Mouse (Mus musculus) c-Kit-positive CD71-positive TER-119-negative erythroid progenitor cells, embryonic 14.5 days (primary cell): ENCODE measurements around the gene Gpx7.

ENCODE experiments used
- DNase-seq: peaks from one replicate; pipeline ENCODE4 v3.0.0-alpha.2; 2013; ENCODE audit warnings: low read depth

The Gpx7 gene

DNA sequence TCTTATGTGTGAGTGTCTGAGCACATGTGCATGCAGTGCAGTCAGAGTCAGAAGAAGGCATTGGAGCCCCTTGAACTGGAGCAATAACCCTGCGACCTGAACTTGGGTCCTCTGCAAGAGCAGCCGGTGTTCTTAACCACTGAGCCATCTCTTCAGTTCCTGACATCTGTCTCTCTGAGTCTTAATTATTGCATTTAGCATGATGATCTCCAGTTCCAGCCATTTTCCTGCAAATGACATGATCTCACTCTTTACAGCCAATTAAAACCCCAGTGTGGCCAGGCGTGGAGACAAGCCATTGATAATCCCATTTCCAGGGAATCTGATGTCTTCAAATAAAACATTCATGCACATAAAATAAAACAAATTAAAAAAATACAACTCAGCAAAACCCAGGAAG, 18.0 kb downstream of the Gpx7 start:
- no peak for DNase-seq

DNA sequence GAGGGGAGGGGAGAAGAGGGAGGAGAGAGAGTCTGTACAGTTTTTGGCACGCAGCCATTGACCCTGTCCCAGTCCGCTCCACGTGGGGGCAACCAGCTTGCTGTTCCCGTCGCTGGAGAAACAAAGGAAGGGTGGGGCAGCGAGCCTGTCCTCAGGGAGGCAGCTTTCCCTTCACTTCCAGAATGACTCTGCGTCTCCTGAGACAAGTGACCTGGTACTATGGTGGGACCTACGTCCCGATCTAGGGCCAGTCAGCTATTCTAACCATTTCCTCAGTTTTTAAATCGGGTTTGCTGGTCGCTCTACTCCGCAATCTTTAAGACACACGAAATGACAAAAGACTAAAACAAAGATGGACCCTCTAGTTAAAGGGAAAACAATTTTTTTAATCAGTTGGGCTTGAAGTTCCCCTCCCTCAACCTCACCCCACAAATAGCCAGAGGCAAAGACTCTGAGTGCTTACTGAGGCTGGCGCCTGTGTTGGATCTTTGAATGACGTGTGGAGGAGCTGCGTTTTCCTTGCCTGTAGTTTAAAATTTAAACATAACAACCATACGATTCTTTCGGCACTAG, 19.0 kb downstream of the Gpx7 start:
- DNase-seq, result no peak

DNA sequence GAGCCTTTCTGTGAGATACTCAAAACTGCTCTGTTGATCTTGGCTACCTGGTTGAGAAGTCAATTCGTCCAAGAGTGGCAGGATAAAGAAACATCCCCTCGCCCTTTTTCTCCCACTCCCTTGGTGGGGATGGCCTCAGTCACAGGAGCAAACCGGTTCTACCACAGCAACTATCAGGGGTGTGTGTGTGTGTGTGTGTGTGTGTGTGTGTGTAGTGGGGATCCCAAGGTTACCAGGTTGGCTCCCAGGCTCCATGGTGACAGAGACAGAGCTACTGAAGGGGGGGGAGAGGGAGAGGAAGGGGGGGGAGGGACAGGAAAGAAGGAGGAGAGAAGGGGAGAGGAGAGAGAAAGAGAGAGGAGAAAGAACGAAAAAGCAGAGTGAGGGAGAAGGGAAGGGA, 19.7 kb downstream of the Gpx7 start:
- no peak for DNase-seq

DNA sequence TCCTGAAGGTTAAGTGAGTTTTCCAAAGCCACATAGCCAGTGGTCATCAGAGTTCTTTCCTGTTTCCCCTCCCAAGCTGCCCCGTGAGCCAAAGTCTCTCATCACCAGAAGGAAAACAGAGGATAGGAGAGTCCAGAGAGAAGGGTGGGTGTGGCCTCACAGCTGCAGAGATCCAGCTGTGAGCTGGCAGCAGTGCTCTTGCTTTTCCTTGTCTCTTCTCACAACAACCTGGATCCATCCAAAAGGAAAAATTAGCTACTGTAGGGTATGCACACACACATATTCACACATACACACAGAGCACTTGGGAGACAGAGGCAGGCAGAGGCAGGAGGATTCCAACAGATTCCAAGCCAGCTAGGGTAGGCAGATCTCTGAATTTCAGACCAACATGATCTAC, 20.7 kb downstream of the Gpx7 start:
- DNase-seq, result no peak

DNA sequence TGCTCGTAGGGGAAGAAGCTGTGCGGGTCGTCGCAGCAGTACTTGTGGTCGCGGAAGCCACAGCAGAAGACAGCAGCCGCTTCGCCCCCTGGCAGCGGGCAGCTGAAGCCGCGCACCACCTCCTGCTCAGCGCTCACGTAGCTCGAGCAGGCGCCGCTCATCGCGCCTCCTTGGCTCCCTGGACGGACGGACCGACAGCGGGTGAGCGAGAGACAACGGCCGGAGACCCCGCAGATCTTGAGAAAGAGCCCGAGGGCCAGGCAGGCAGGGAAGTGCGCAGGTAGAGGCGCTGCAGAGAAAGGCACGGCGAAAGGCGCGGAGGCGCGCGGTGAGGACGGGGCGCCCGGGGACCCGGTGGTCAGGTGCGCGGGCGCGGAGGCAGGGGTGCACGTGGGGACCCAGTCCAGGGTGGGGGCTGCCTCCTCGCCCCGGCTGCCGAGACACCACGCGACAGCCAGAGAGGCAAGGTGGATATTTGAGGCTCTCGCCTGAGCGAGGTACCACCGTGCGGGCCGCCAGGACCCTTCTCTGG, 23.5 kb downstream of the Gpx7 start, which contains the start of gene Shisal2a:
Shisal2a (minus strand) TSS at position 167 of the 532 bp plus-strand sequence.
- no peak for DNase-seq

DNA sequence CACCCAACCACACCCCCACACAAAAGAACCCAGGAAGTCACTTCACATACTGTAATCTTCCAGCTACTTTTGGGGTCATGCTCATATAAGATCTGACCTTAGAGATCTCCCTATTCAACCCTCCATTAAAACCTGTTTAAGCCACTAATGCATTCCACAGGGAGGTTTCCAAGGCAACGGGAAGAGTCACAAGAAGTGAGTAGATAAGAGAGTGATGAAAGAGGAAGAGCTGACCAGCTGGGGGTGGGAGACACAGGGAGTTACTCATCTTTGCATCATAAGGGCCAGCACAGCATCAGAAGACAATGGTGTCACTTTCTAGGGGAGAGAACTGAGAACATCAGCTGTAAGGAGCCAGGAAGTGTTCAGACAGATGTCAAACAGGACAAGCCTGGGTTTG, 26.6 kb downstream of the Gpx7 start:
- no peak for DNase-seq

DNA sequence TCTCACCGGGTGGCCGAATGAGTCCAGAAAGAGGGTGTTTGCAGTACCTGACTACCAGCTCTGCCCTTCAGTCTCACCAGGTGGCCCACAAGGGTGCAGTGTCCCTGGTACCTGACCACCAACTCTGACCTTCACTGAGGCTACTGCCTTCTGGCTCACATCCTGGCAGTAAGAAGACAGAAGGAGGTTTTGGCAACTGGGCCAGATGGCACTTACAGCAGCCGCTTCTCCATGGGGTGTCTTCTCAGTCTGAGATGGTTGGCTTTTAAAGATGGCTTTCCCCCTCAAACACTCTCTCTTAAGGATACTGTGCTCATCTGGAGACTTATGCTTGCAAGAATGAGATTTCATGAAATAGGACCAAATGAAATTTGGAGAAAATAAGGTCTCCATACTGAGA, 27.3 kb downstream of the Gpx7 start:
- DNase-seq, result no peak

DNA sequence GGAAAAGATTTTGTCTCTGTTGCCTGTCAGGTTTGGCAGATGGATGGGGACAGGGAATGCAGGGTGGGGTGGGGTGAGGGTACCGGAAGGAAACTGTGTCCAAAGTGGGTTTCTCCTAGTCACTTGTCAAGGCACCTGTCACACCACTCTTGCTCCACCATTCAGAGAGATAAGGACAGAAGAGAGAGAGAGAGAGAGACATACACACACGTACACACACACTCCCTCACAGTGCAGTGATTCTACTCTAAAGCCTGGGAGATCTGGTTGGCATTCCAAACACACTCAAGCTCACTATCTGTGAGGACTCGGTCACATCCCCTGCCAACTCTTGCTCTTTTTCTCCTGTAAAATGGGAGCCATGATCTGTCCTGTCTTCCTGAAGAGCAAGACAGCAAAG, 34.6 kb downstream of the Gpx7 start:
- DNase-seq, result no peak

DNA sequence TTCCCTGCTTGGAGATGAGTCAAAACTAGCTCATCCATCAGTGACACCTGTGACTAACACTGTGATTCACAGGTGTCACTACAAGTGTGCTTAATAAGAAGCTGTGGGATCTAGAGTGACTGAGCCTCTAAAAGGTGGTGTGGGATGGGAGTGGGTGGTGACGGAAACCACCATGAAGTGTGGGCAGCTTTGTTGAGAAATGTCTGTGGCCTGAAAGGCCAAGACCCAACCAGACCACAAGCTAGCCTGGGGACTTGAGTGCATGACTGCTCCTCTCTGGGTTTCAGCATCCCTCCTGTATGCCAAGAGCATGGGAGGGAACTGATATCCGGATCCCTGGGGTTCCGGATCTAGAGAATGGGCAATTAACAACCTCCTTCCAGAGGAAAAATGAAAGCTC, 35.3 kb downstream of the Gpx7 start:
- DNase-seq, result no peak

DNA sequence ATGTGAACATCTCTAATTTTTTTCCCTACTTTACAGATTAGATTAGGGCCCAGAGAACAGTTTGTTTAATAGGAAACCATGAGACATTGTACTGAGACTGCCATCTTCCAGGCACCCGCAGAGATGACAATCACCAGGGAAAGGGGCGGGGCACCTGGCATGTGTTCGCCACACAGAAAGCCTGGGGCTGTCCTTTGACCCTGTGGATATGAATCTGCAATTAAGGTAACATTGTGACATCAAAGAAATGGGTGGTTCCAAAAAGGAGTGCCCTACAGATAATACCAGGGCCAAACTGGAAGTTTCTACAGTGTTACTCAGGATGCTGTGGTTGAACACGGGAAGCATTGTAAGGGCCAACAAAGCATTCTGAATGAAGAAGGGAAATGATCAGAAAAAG, 36.4 kb downstream of the Gpx7 start:
- DNase-seq, result no peak

DNA sequence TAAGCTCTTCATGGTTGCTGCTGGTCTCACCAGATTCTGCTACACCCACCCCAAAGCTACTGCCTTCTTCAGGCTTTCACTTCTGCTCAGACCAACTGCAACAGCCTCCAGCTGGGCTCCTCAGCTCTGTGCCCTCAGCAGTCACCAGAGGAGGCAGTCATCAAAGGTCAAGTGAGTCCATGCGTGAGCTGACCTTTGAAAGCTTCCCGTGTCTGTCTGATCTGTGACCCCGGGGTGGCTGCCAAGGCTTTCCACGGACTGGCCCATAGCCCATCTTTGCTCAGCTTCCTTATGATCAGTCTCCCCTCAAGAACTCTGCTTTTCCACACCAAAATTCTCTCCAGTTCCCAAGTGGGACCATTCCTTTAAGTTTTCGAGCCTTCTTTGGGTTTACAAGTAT, 37.5 kb downstream of the Gpx7 start:
- no peak for DNase-seq

DNA sequence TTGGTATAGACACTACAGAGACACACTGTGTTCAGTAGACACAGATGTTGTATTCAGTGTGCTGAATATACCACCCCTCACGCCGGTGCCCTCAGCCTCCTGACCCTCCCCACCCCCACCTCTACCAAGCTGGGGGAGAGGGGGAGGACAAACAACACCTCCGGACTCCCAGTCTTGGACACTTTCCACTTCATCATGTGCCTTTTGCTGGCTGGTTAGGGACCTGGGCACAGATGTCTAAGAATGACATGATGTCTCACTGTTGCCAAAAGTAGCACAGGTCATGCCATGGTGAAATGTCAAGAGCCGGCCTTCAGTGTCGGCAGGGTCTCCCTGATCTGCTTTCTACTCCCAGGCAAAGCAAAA, 42.7 kb downstream of the Gpx7 start:
- DNase-seq, result no peak

DNA sequence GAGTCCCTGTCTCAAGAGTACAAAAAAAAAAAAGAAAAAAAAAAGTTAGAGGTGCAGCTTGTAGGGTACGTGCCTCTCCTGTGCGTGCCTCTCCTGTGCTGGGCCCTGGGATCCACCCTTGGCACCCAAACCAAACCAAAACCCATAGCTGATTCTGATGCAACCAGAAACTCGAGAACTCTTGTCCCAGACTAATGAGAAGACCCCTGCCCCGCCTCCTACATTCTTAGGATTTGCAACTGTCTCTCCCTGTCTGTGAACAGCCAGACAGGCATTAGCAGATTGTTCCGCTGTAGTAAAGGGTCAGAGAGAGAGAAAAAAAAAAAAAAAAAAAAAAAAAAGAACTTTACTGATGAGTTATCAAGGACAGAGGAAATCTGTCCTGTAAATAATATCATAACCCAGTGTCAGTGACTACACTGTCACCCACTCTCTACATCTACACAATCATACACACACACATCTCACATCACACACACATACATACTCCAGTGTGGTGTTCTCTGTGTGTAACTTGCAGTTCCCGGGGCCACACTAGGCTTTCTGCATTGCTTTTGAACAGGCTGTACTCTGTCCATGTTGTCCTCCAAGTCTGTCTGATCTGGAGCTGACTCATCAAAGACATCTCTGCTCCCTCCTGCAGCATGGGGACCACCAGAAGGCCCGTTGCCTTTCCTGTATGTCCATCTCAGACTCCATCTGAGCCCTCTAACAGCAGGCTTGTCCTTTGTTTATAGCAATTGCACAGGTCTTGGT, 43.2 kb downstream of the Gpx7 start:
- no peak for DNase-seq

DNA sequence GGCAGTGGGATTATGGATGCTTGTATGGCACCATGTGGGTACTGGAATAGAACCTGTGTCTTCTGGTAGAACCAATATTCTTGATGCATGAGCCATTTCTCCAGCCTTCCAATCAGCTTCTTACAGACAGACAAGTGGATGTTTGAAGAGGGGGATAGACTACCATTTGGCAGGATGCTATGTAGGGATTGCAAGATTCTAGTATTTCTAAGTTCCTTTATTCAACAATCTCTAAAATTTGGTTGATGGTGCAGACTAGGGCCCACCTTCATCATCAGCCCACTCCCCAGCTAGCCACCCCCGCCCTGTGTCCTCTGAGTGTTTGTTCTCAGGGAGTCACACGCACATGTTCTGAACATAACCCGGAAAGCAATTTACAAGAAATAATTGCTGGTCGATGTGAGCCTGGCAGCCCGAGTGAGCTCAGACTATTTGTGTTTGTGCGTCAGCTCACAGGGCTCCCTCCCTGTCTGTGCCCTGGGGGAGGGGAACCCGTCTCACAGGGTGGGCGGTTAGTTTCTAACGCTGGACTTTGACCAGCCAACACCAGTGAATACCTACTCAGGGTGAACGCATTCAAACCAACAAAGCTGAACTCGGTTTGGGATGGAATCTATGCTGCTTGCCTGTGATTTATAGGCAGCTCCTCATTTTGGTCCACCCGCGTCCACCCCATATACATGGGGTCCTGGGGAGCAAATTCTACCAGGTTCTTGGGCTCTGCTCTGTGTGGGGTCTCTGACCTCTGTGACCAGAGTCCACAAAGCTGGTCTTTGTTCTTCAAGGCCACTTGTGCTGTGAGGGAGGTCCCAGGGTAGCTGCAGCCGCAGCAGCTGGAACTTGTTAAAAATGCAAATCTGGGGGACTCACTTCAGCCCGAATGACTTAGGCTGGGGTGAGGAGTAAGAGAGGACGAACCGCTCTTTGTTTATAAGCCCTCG, 44.2 kb downstream of the Gpx7 start:
- no peak for DNase-seq

DNA sequence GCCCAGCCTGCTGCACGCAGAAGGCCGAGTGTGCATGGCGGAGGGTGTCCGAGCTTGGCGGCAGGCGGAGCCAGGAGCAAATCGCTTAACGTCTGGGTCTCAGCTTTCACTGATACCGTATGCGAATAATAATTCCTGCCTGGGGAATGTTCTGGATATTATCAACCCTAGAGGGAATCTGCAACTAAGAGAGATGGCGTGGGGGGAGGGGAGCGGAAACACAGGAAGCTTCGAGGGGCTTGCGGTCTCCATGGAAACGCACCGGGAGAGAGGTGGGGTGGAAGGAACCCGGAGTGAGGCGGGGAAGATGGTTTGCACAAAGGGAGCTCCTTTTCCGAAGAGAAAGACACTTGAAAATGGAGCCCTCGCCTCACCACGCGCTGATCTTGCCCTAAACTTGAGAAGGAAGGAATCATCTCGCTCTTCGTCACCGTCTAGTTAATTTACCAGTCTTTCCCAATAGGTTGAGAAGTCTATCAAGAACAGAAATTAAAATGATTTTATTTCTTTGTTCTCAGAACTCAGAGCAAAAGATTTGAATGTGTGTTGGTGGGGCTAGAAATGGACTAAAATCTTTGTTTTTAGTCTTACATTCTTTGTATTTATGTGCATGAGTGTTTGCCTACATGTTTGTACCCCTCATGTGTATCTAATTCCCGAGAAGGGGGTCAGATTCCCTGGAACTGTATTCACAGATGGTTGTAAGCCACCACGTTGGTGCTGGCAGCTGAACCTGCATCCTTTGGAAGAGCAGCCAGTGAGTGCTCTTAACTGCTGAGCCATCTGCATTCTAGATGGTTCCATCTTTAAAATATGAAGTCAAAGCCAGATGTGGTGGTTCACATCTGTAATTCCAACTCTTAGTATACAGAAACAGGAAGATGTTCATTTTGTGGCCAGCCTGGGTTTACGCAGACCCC, 46.4 kb downstream of the Gpx7 start:
- no peak for DNase-seq

DNA sequence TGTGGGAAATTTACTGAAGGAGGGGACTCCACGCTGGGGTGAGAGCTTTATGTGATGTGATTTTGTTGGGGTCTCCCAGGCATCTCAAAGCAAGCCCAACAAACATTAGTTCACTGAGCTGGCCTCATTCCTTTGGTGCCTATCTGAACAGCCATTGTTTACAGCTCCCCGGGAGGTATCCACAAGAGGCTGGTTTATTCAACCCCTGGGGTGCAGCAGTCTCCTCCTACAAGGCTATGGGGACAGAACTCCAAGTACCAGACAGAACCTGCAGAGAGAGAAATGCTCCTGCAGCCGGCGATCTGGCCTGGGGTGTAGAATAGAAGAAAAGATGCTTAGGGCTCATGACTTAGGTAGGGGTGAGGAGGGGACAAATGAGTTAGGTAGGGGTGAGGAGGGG, 48.3 kb downstream of the Gpx7 start:
- DNase-seq, result no peak

DNA sequence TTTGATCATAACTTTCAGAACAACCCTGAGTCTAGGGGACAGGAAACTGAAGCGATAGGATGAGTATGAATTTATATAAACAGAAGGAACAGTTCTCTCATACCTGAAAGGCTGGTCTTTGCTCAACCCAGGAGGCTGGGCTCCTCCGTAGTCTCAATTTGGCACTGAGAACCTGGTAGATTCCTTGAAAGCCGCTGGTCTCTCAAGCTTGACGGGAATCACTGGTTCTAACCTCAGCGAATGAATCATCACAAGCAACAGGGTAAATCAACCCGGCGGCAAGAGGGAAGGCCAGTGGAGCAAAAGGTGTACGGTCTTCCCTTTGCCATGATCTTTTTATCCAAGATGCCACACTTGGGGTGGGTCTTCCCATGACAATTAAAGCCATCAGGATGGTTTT, 49.3 kb downstream of the Gpx7 start:
- no peak for DNase-seq

DNA sequence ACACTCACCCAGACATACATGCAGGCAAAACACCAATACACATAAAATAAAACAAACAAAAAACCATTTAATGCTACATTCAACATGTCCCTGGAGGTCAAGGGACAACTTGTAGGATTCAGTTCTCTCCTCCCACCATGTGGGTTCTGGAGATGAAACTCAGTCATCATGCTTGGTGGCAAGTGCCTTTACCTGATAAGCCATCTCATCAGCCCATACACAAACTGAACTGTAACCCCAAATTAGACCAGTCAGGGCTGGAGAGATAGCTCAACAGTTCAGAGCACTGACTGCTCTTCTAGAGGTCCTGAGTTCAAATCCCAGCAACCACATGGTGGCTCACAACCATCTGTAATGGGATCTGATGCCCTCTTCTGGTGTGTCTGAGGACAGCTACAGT, 53.2 kb downstream of the Gpx7 start:
- peak; percentile 40 for DNase-seq

DNA sequence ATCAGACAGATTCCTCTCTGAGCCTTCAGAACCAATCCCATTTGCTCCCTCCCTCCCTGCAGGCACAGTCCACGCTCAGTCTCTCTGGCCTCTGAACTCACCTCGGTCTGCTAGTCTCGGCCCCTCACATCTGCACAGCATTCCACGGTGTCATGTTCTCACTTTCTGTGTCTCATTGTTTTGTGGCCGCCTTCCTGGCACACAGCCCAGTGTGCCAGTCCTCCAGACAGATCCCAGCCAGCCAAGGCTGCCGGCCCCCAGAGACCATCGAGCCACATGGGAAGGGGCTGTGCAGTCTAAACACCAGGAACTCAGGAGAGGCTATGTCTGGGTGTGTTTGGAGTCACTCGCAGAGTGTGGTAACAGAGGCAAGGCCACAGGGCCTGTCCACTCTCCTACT, 55.9 kb downstream of the Gpx7 start:
- no peak for DNase-seq
